Mouse (Mus musculus): ENCODE data around the gene Tgm7. TPM values are rescaled to one million over a fixed set of nuclear protein-coding genes. Genes with fewer than 3 reads are reported as not detected.
A peak's percentile ranks its signal among the peaks of the same experiment; 100 is the strongest.

Tgm7 gene
- polyA plus RNA-seq, 1 experiment: not detected

GRCm38 (mm10) chr2:121055915-121056314 is 53.7 kb downstream of the Tgm7 start:
- no peaks in the 10 kb centered on the region for H3K9me3 ChIP-seq (ENCODE audit: control insufficient read depth, low read length)
- H3K27me3 ChIP-seq (ENCODE audit: control insufficient read depth): peaks cover 25% of the 10 kb centered on the region
- H3K4me1 ChIP-seq (ENCODE audit: control insufficient read depth): peaks cover 36% of the 10 kb centered on the region
- H3K36me3 ChIP-seq (ENCODE audit: control insufficient read depth): no peaks in the 10 kb centered on the region
- no peak for TF ChIP-seq GATA1 (IDR thresholded peaks at IDR 0.05; ENCODE audit: low read length)
- TF ChIP-seq TAL1 (IDR thresholded peaks at IDR 0.05; ENCODE audit: low read length): peak; percentile 38; the same call in 1 of the 3 replicates
- peak overlapping the region; percentile 15 for H3K4me3 ChIP-seq (replicated peaks)

GRCm38 (mm10) chr2:121054060-121054459 is 55.5 kb downstream of the Tgm7 start:
- H3K4me1 ChIP-seq (ENCODE audit: control insufficient read depth): peaks cover 37% of the 10 kb centered on the region
- TF ChIP-seq TAL1 (IDR thresholded peaks at IDR 0.05; ENCODE audit: low read length) (no peak), GATA1 (IDR thresholded peaks at IDR 0.05; ENCODE audit: low read length) (peak; percentile 26; the same call in 1 of the 2 replicates)
- no peaks in the 10 kb centered on the region for H3K36me3 ChIP-seq (ENCODE audit: control insufficient read depth)
- no peak overlapping the region for H3K4me3 ChIP-seq (replicated peaks)
- H3K27me3 ChIP-seq (ENCODE audit: control insufficient read depth): peaks cover 21% of the 10 kb centered on the region
- no peaks in the 10 kb centered on the region for H3K9me3 ChIP-seq (ENCODE audit: control insufficient read depth, low read length)

GRCm38 (mm10) chr2:121052176-121052575 is 57.4 kb downstream of the Tgm7 start:
- Histone ChIP-seq H3K36me3 (ENCODE audit: control insufficient read depth) (no peaks in the 10 kb centered on the region), H3K4me3 (replicated peaks) (no peak overlapping the region), H3K27me3 (ENCODE audit: control insufficient read depth) (peaks cover 16% of the 10 kb centered on the region), H3K9me3 (ENCODE audit: control insufficient read depth, low read length) (no peaks in the 10 kb centered on the region), H3K4me1 (ENCODE audit: control insufficient read depth) (peaks cover 37% of the 10 kb centered on the region)
- TF ChIP-seq GATA1 (IDR thresholded peaks at IDR 0.05; ENCODE audit: low read length): no peak
- TF ChIP-seq TAL1 (IDR thresholded peaks at IDR 0.05; ENCODE audit: low read length): no peak

GRCm38 (mm10) chr2:121045653-121046052 is 63.9 kb downstream of the Tgm7 start:
- no peak overlapping the region for H3K4me3 ChIP-seq (replicated peaks)
- H3K9me3 ChIP-seq (ENCODE audit: control insufficient read depth, low read length): no peaks in the 10 kb centered on the region
- H3K27me3 ChIP-seq (ENCODE audit: control insufficient read depth): peaks cover 6% of the 10 kb centered on the region
- H3K36me3 ChIP-seq (ENCODE audit: control insufficient read depth): no peaks in the 10 kb centered on the region
- TF ChIP-seq GATA1 (IDR thresholded peaks at IDR 0.05; ENCODE audit: low read length): no peak
- TF ChIP-seq TAL1 (IDR thresholded peaks at IDR 0.05; ENCODE audit: low read length): no peak
- H3K4me1 ChIP-seq (ENCODE audit: control insufficient read depth): peaks cover 7% of the 10 kb centered on the region

Other genes with a start within 250 kb of the Tgm7 start
- gene Ubr1, start 139.1 kb downstream of the Tgm7 start, polyA plus RNA-seq (2012): 0.79 and 1.3 TPM in 2 replicates
- 0.10 TPM in 1 of 2 replicates, not detected in the other for gene Tmem62, start 132.8 kb downstream of the Tgm7 start, polyA plus RNA-seq (2012)
- 3.2 and 3.3 TPM in 2 replicates for gene Ccndbp1, start 101.4 kb downstream of the Tgm7 start, polyA plus RNA-seq (2012)
- gene Epb42, start 72.7 kb downstream of the Tgm7 start, polyA plus RNA-seq (2012): 11.1 and 14.1 TPM in 2 replicates
- not detected in 2 replicates for gene Tgm5, start 24.0 kb downstream of the Tgm7 start, polyA plus RNA-seq (2012)
- gene Adal, start 30.6 kb upstream of the Tgm7 start, polyA plus RNA-seq (2012): 0.20 and 0.50 TPM in 2 replicates
- 0.27 and 0.32 TPM in 2 replicates for gene Lcmt2, start 30.9 kb upstream of the Tgm7 start, polyA plus RNA-seq (2012)
- 1.1 and 1.3 TPM in 2 replicates for gene Tubgcp4, start 60.9 kb upstream of the Tgm7 start, polyA plus RNA-seq (2012)
- gene Zscan29, start 61.3 kb upstream of the Tgm7 start, polyA plus RNA-seq (2012): 0.47 and 0.48 TPM in 2 replicates
- gene Trp53bp1, start 161.6 kb upstream of the Tgm7 start, polyA plus RNA-seq (2012): 2.9 and 3.1 TPM in 2 replicates
- gene Map1a, start 179.8 kb upstream of the Tgm7 start, polyA plus RNA-seq (2012): 0.02 and 0.03 TPM in 2 replicates
- gene Ppip5k1, start 245.6 kb upstream of the Tgm7 start, polyA plus RNA-seq (2012): 0.27 and 0.67 TPM in 2 replicates
- gene Ckmt1, start 247.9 kb upstream of the Tgm7 start, polyA plus RNA-seq (2012): not detected in 2 replicates